Mouse (Mus musculus) liver, adult 2 months (tissue): ENCODE data around the gene Ngdn. TPM values are rescaled to one million over a fixed set of nuclear protein-coding genes. Genes with fewer than 3 reads are reported as not detected.
"Not testable (repeated sequence)": the region's sequence is repeated elsewhere in the genome, so short reads cannot be mapped to it uniquely, and the experiment has no call there.

Experiments
- DNase-seq: peaks from one replicate; pipeline ENCODE4 v3.0.0-alpha.2; 2011; ENCODE audit warnings: low read depth, low spot score; ENCODE audit errors: extremely low read depth
- H3K27ac ChIP-seq: fragments of 200-500 bp; replicated peaks from 2 replicates; pipeline ENCODE4 v1.5.1; 2012; ENCODE audit warnings: low read depth, mild to moderate bottlenecking, control low read depth, inconsistent platforms, low read length; ENCODE audit not compliant: insufficient read depth
- H3K27me3 ChIP-seq: fragments of 200-500 bp; 2 replicates; pipeline ENCODE4 v1.6.1; 2012; ENCODE audit warnings: mild to moderate bottlenecking, moderate library complexity, low read length, inconsistent platforms; ENCODE audit not compliant: control insufficient read depth, insufficient read depth
- H3K36me3 ChIP-seq: fragments of 200-500 bp; 2 replicates; pipeline ENCODE4 v1.6.1; 2012; ENCODE audit warnings: low read length, inconsistent platforms; ENCODE audit not compliant: control insufficient read depth, insufficient read depth
- H3K4me1 ChIP-seq: fragments of 200-500 bp; 2 replicates; pipeline ENCODE4 v1.6.1; 2011; ENCODE audit warnings: low read length; ENCODE audit not compliant: control insufficient read depth, insufficient read depth
- H3K4me3 ChIP-seq: fragments of 200-500 bp; 2 replicates; pipeline ENCODE4 v1.5.1; 2011; ENCODE audit warnings: low read depth, mild to moderate bottlenecking, control low read depth, low read length, moderate library complexity; ENCODE audit not compliant: insufficient read depth
- H3K79me2 ChIP-seq: fragments of 200-500 bp; 2 replicates; pipeline ENCODE4 v1.6.1; 2012; ENCODE audit warnings: inconsistent platforms, mild to moderate bottlenecking, low read length, moderate library complexity; ENCODE audit not compliant: control insufficient read depth, insufficient read depth
- H3K9ac ChIP-seq: fragments of 200-500 bp; 2 replicates; pipeline ENCODE4 v1.6.1; 2012; ENCODE audit warnings: low read depth, mild to moderate bottlenecking, control low read depth, inconsistent platforms, low read length
- CTCF ChIP-seq: fragments of 200-500 bp; IDR thresholded peaks from 2 replicates; pipeline ENCODE4 v1.5.1; 2011; ENCODE audit warnings: low read depth, low read length, control low read depth
- POLR2A ChIP-seq: fragments of 200-500 bp; IDR thresholded peaks from 2 replicates; pipeline ENCODE4 v1.6.1; 2011; ENCODE audit warnings: low read length, control low read depth; ENCODE audit not compliant: insufficient read depth; ENCODE audit errors: extremely low read depth
- WGBS: fragments of 180-500 bp; shearing (Covaris S2); methylation state at CpG from one replicate; pipeline ENCODE4 v1.1.7; 2018; 5-methylcytosine and 5-hydroxymethylcytosine counted together
- polyA plus RNA-seq: library from polyadenylated mRNA; depleted of rRNA; stranded (reverse); fragments of >200 nt; gene quantifications from 2 replicates; pipeline ENCODE4 v1.2.3, GENCODE M21; 2012; rRNA removed
- total RNA-seq: library from RNA; depleted of rRNA; stranded (reverse); fragments of >200 nt; gene quantifications from 2 replicates; pipeline ENCODE4 v1.2.3, GENCODE M21; 2014; rRNA removed

Ngdn gene
- 25.8 and 26.9 TPM in 2 replicates for total RNA-seq
- 6.9 and 8.1 TPM in 2 replicates for polyA plus RNA-seq

GRCm38 (mm10) chr14:55014991-55015766 lies at the start of gene Ngdn:
Gene Ngdn (plus strand): TSS chr14:55015454.
- peak within 1 kb of the TSS; percentile 85 for H3K27ac ChIP-seq
- H3K27me3 ChIP-seq = no peaks in the 10 kb centered on the region
- under 1% methylated on average over 36 of the region's 36 CpGs for WGBS
- DNase-seq = peak; percentile 100
- peaks cover 4% of the 10 kb centered on the region; the same call in 1 of the 2 replicates for H3K79me2 ChIP-seq
- peak within 1 kb of the TSS; percentile 69 for H3K4me3 ChIP-seq
- TF ChIP-seq CTCF (peak; percentile 85), POLR2A (peak; percentile 66; the same call in 1 of the 2 replicates)
- peaks cover 7% of the 10 kb centered on the region for H3K4me1 ChIP-seq
- peaks cover 9% of the 10 kb centered on the region; the same call in 1 of the 2 replicates for H3K36me3 ChIP-seq
- peak within 1 kb of the TSS; percentile 79 for H3K9ac ChIP-seq

- Histone ChIP-seq H3K27ac (no peak overlapping the region), H3K4me3 (no peak overlapping the region), H3K79me2 (no peaks in the 10 kb centered on the region), H3K4me1 (no peaks in the 10 kb centered on the region), H3K36me3 (no peaks in the 10 kb centered on the region), H3K9ac (no peak overlapping the region), H3K27me3 (no peaks in the 10 kb centered on the region)
- 57% methylated on average over 6 of the region's 6 CpGs for WGBS
- TF ChIP-seq CTCF (no peak), POLR2A (no peak)
- no peak for DNase-seq
Measured at GRCm38 (mm10) chr14:54965631-54966030, 49.6 kb upstream of the Ngdn start.

GRCm38 (mm10) chr14:54966320-54966977 lies 48.8 kb upstream of the Ngdn start, which contains the start of gene Myh6:
Gene Myh6 (minus strand): TSS chr14:54966927.
- DNase-seq = no peak
- TF ChIP-seq CTCF (no peak), POLR2A (no peak)
- Histone ChIP-seq H3K4me1 (no peaks in the 10 kb centered on the region), H3K36me3 (no peaks in the 10 kb centered on the region), H3K9ac (no peak within 1 kb of the TSS), H3K79me2 (no peaks in the 10 kb centered on the region), H3K4me3 (no peak within 1 kb of the TSS), H3K27me3 (no peaks in the 10 kb centered on the region), H3K27ac (no peak within 1 kb of the TSS)
- WGBS = 71% methylated on average over 7 of the region's 7 CpGs

- no peak for TF ChIP-seq CTCF
- no peak for TF ChIP-seq POLR2A
Measured at GRCm38 (mm10) chr14:54967874-54968273, 47.4 kb upstream of the Ngdn start.

GRCm38 (mm10) chr14:54968344-54968743 lies 46.9 kb upstream of the Ngdn start:
- no peaks in the 10 kb centered on the region for H3K27me3 ChIP-seq
- no peak overlapping the region for H3K4me3 ChIP-seq
- no peaks in the 10 kb centered on the region for H3K79me2 ChIP-seq
- TF ChIP-seq POLR2A (no peak), CTCF (no peak)
- no peak overlapping the region for H3K27ac ChIP-seq
- DNase-seq = peak; percentile 1
- no peak overlapping the region for H3K9ac ChIP-seq
- no peaks in the 10 kb centered on the region for H3K36me3 ChIP-seq
- no peaks in the 10 kb centered on the region for H3K4me1 ChIP-seq

More at GRCm38 (mm10) chr14:54967874-54968273, 47.4 kb upstream of the Ngdn start:
- no peaks in the 10 kb centered on the region for H3K36me3 ChIP-seq
- no peaks in the 10 kb centered on the region for H3K27me3 ChIP-seq
- H3K9ac ChIP-seq = no peak overlapping the region
- H3K4me3 ChIP-seq = no peak overlapping the region
- no peak for DNase-seq
- no peaks in the 10 kb centered on the region for H3K4me1 ChIP-seq
- no peaks in the 10 kb centered on the region for H3K79me2 ChIP-seq
- WGBS = 91% methylated on average over 3 of the region's 3 CpGs
- H3K27ac ChIP-seq = no peak overlapping the region

GRCm38 (mm10) chr14:54972786-54973185 lies 42.5 kb upstream of the Ngdn start:
- H3K27me3 ChIP-seq, H3K4me1 ChIP-seq, H3K36me3 ChIP-seq, H3K27ac ChIP-seq, H3K79me2 ChIP-seq, H3K4me3 ChIP-seq, H3K9ac ChIP-seq, DNase-seq: not testable (repeated sequence)
- WGBS = 93% methylated on average over 11 of the region's 11 CpGs
